Mouse (Mus musculus): ENCODE measurements around the gene Polr2l.

DNA sequence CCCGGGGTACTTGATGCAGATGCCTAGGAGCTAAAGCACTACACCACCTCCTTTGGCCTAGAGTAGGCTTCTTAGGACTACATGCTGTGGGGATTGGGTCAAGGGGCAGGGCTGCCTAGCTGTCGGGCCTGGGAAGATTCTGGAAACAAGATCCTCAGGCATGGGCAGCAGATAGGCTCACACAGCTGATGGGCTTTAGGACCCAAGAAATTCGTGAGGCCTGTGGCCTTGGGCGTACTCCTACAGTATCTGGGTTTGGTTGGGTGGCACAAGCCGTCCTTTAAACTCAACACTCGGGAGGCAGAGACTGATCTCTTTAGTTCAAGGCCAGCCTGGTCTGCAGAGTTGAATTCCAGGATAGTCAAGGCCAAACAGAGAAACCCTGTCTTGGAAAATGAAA, 2.7 kb downstream of the Polr2l start:
- no peak for TF ChIP-seq CTCF (conservative IDR thresholded peaks at IDR 0.05; ENCODE audit: low read length)
- TF ChIP-seq NANOG (IDR thresholded peaks at IDR 0.05; ENCODE audit: borderline replicate concordance, low read length) = no peak
- no peak for TF ChIP-seq POU5F1 (IDR thresholded peaks at IDR 0.05; ENCODE audit: borderline replicate concordance, low read length)
